Mouse (Mus musculus): Measurements from ENCODE around the gene Dynlt1a.
"Not testable (repeated sequence)": the region's sequence is repeated elsewhere in the genome, so short reads cannot be mapped to it uniquely, and the experiment has no call there.

Gene Dynlt1a

GRCm38 (mm10) chr17:6286169-6286568, 31.1 kb downstream of the Dynlt1a start:
- DNase-seq = not testable (repeated sequence)

DNA sequence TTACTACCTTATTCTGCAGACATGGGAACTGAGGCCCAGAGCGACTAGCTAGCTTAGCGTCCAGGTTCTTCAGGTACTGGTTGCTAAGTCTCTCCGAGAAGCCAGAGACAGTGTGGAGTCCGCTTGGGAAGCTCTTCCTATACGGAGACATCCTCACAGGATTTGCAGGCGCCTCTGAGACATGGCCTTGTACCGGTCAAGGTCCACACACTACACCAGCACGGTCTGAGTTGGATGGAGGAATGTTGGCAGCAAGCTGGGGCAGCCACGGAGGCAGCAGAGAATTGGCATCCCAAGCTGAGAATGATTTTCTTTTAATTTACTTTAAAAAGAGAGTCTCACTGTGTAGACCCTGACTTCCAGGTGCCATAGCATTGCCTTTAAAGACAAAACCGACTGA, 34.2 kb downstream of the Dynlt1a start:
- not testable (repeated sequence) for DNase-seq

GRCm38 (mm10) chr17:6280513-6280912, 36.8 kb downstream of the Dynlt1a start:
- not testable (repeated sequence) for DNase-seq

DNA sequence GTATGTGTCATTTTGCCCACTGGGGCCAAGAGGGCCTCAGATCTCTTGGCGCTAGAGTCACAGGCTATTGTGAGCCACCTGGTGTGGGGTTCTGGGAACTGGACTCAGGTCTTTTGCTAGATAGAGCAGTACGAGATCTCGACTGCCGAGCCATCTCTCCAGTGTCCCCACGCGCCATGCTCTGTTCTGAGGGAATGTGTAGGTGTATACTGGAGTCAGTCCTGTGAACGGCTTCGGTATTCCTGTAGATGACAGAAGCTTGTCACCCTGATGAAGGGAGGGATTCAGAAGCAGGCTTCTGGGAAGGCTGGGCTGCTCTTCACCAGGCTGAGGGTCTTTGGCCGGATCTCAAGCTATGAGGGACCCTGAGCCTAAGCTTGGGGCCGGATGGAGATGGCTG, 37.5 kb downstream of the Dynlt1a start:
- not testable (repeated sequence) for DNase-seq

DNA sequence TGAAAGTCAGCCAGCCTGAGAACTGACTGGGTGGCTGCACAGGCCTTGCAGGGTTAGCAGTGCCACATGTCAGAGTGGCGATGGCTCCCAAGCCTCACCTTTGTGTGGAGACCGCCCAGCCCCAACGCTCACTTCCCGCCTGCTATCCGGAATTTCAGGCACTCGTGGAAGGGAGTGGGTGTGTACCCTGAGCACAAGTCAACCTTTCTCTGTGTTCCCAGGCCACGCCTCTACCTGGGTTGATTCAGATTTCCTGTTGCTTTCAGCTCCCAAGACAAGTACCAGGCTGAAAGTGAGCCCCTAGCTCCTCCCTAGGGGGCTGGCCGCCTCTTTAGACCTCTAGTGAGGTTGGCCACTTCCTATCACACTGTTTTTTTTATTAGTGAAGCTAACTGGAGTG, 38.1 kb downstream of the Dynlt1a start:
- not testable (repeated sequence) for DNase-seq

GRCm38 (mm10) chr17:6274693-6275092, 42.6 kb downstream of the Dynlt1a start:
- not testable (repeated sequence) for DNase-seq

- not testable (repeated sequence) for DNase-seq
Measured at GRCm38 (mm10) chr17:6271970-6272369, 45.3 kb downstream of the Dynlt1a start.

GRCm38 (mm10) chr17:6270840-6271239, 46.5 kb downstream of the Dynlt1a start:
- not testable (repeated sequence) for DNase-seq

GRCm38 (mm10) chr17:6269876-6270831, 47.1 kb downstream of the Dynlt1a start:
- peak; percentile 31 for DNase-seq

GRCm38 (mm10) chr17:6257070-6257456, 60.2 kb downstream of the Dynlt1a start:
- not testable (repeated sequence) for DNase-seq

DNA sequence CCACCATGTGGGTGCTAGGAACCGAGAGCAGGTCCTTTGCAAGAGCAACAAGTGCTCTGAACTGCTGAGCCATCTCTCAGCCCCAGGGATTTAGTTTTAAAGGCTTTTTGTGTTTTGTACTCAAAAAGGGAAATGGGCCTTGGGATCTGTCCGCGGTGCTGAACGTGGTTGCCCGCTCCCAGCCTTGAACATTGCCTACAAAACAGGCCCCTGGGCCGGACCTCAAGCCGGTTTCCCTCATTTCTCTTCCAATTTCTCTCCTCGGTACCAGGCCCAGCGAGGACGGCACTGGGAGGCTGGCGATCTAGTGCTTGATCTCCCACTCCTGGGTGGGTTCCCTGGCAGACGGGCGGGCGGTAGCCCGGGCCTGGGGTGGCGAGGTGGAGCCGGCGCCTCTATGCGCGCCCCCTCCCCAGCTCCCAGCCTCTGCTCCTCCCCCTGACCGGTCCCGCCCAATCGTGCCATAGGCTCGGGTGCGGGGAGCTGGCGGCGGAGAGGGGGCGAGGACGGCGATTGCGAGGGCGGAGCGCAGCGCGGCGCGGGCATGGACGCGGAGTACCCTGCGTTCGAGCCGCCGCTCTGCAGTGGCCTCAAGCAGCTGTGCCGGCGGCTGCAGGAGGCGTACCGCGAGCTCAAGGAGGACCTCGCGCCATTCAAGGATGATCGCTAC, 60.8 kb downstream of the Dynlt1a start, which contains the start of gene Tmem181a:
Gene Tmem181a (plus strand): TSS at position 461 of the 670 bp plus-strand sequence.
- DNase-seq = not testable (repeated sequence)

Data from kidney, postnatal 14 days (tissue).